Mouse (Mus musculus) CH12.LX (cell line): ENCODE measurements around the gene Babam2. TPM values are rescaled to one million over a fixed set of nuclear protein-coding genes. Genes with fewer than 3 reads are reported as not detected.

Experiments
- DNase-seq: peaks from one replicate; pipeline ENCODE4 v3.0.0-alpha.2; 2013; ENCODE audit errors: extremely low read depth
- H3K27ac ChIP-seq: 2 replicates; pipeline ENCODE4 v1.5.1; 2012; ENCODE audit warnings: low read depth, mild to moderate bottlenecking, control low read depth, moderate library complexity; ENCODE audit not compliant: insufficient read depth
- H3K27me3 ChIP-seq: replicated peaks from 2 replicates; pipeline ENCODE3; 2012; ENCODE audit warnings: inconsistent platforms
- H3K36me3 ChIP-seq, 2 experiments: replicated peaks in 1 of 2; 2 replicates each; pipeline versions ENCODE3 to v1.6.1; 2012; ENCODE audit warnings: inconsistent platforms in 1 of 2, low read length in 1 of 2, mild to moderate bottlenecking in 1 of 2, mixed read lengths in 1 of 2, moderate library complexity in 1 of 2; ENCODE audit not compliant: control insufficient read depth in 1 of 2, insufficient read depth in 1 of 2
- H3K4me1 ChIP-seq, 2 experiments: 2 replicates each; pipeline ENCODE4 v1.6.1; 2012; ENCODE audit warnings: inconsistent platforms in 1 of 2, moderate library complexity in 1 of 2; ENCODE audit not compliant: insufficient read depth in 2 of 2, control insufficient read depth in 1 of 2
- H3K4me2 ChIP-seq: 2 replicates; pipeline ENCODE4 v1.6.1; 2012; ENCODE audit warnings: low read depth, mild to moderate bottlenecking, control low read depth; ENCODE audit not compliant: poor library complexity, insufficient read depth, severe bottlenecking
- H3K4me3 ChIP-seq, 3 experiments: fragments of 150-350 bp in 1 of 3; sonication (generic) in 1 of 3; replicated peaks in 1 of 3; 2 replicates each; pipeline versions ENCODE3 to v1.5.1; 2011 to 2012; ENCODE audit warnings: low read depth in 2 of 3, low read length in 2 of 3, mild to moderate bottlenecking in 2 of 3, moderate library complexity in 2 of 3, control low read depth in 1 of 3, improper control_type of control experiment in 1 of 3, inconsistent platforms in 1 of 3, mixed read lengths in 1 of 3; ENCODE audit not compliant: poor library complexity in 1 of 3
- H3K79me2 ChIP-seq: replicated peaks from 2 replicates; pipeline ENCODE4 v1.6.1; 2012; ENCODE audit warnings: mild to moderate bottlenecking, moderate library complexity; ENCODE audit not compliant: control insufficient read depth, poor library complexity, insufficient read depth, severe bottlenecking; ENCODE audit errors: extremely low read depth
- H3K9ac ChIP-seq: 2 replicates; pipeline ENCODE4 v1.6.1; 2012; ENCODE audit warnings: low read depth, mild to moderate bottlenecking, control low read depth, moderate library complexity; ENCODE audit not compliant: insufficient read depth
- H3K9me3 ChIP-seq: replicated peaks from 2 replicates; pipeline ENCODE3; 2012; ENCODE audit warnings: low read length, inconsistent platforms, mixed read lengths
- BHLHE40 ChIP-seq: IDR thresholded peaks from 2 replicates; pipeline ENCODE4 v1.6.1; 2011; ENCODE audit warnings: mild to moderate bottlenecking, low read depth, low read length, improper control_type of control experiment
- CHD1 ChIP-seq: IDR thresholded peaks from 2 replicates; pipeline ENCODE4 v1.6.1; 2012; ENCODE audit warnings: low read depth, low read length, improper control_type of control experiment, inconsistent platforms
- CTCF ChIP-seq, 2 experiments: IDR thresholded peaks in 1 of 2; conservative IDR thresholded peaks in 1 of 2; 2 replicates each; pipeline ENCODE4 v1.5.1; 2011 to 2012; ENCODE audit warnings: low read depth in 2 of 2, low read length in 2 of 2, improper control_type of control experiment in 1 of 2, inconsistent platforms in 1 of 2, mild to moderate bottlenecking in 1 of 2, moderate library complexity in 1 of 2
- ELF1 ChIP-seq: IDR thresholded peaks from 2 replicates; pipeline ENCODE4 v1.6.1; 2014; ENCODE audit warnings: low read depth, mild to moderate bottlenecking, inconsistent platforms, low read length, improper control_type of control experiment
- ETS1 ChIP-seq: conservative IDR thresholded peaks from 2 replicates; pipeline ENCODE4 v1.6.1; 2012; ENCODE audit warnings: low read depth, mild to moderate bottlenecking, inconsistent platforms, low read length, improper control_type of control experiment, moderate library complexity
- IRF4 ChIP-seq: IDR thresholded peaks from 2 replicates; pipeline ENCODE4 v1.6.1; 2014; ENCODE audit warnings: low read depth, mild to moderate bottlenecking, inconsistent platforms, low read length, improper control_type of control experiment
- JUN ChIP-seq: IDR thresholded peaks from 2 replicates; pipeline ENCODE4 v1.6.1; 2011; ENCODE audit warnings: low read depth, mild to moderate bottlenecking, low read length, improper control_type of control experiment, moderate library complexity; ENCODE audit not compliant: insufficient read depth
- KAT2A ChIP-seq: IDR thresholded peaks from 2 replicates; pipeline ENCODE4 v1.6.1; 2012; ENCODE audit warnings: low read length, improper control_type of control experiment, inconsistent platforms; ENCODE audit not compliant: insufficient replicate concordance
- MAX ChIP-seq: IDR thresholded peaks from 2 replicates; pipeline ENCODE4 v1.6.1; 2011; ENCODE audit warnings: low read length, improper control_type of control experiment
- MAZ ChIP-seq: IDR thresholded peaks from 2 replicates; pipeline ENCODE4 v1.6.1; 2012; ENCODE audit warnings: low read depth, mild to moderate bottlenecking, inconsistent platforms, low read length, improper control_type of control experiment, moderate library complexity
- NRF1 ChIP-seq: IDR thresholded peaks from 2 replicates; pipeline ENCODE4 v1.6.1; 2014; ENCODE audit warnings: low read depth, mild to moderate bottlenecking, inconsistent platforms, low read length, improper control_type of control experiment, moderate library complexity
- POLR2A ChIP-seq: IDR thresholded peaks from 2 replicates; pipeline ENCODE4 v1.6.1; 2011; ENCODE audit warnings: low read depth, mild to moderate bottlenecking, improper control_type of control experiment, low read length
- POLR2AphosphoS2 ChIP-seq: IDR thresholded peaks from 2 replicates; pipeline ENCODE4 v1.6.1; 2011; ENCODE audit warnings: low read depth, low read length, improper control_type of control experiment
- RCOR1 ChIP-seq: conservative IDR thresholded peaks from 2 replicates; pipeline ENCODE4 v1.6.1; 2012; ENCODE audit warnings: low read depth, mild to moderate bottlenecking, inconsistent platforms, low read length, improper control_type of control experiment
- SIN3A ChIP-seq: IDR thresholded peaks from 2 replicates; pipeline ENCODE4 v1.6.1; 2012; ENCODE audit warnings: low read length, improper control_type of control experiment, inconsistent platforms
- SMC3 ChIP-seq: IDR thresholded peaks from 2 replicates; pipeline ENCODE4 v1.6.1; 2011; ENCODE audit warnings: low read depth, low read length, improper control_type of control experiment
- TBP ChIP-seq: conservative IDR thresholded peaks from 2 replicates; pipeline ENCODE4 v1.6.1; 2011; ENCODE audit warnings: low read depth, low read length, improper control_type of control experiment
- TCF12 ChIP-seq: IDR thresholded peaks from 2 replicates; pipeline ENCODE4 v1.6.1; 2014; ENCODE audit warnings: low read depth, mild to moderate bottlenecking, inconsistent platforms, low read length, improper control_type of control experiment
- USF1 ChIP-seq: IDR thresholded peaks from 2 replicates; pipeline ENCODE4 v1.6.1; 2014; ENCODE audit warnings: low read depth, mild to moderate bottlenecking, inconsistent platforms, low read length, improper control_type of control experiment
- USF2 ChIP-seq: conservative IDR thresholded peaks from 2 replicates; pipeline ENCODE4 v1.6.1; 2011; ENCODE audit warnings: low read depth, low read length, improper control_type of control experiment
- ZC3H11A ChIP-seq: IDR thresholded peaks from 2 replicates; pipeline ENCODE4 v1.6.1; 2012; ENCODE audit warnings: low read depth, mild to moderate bottlenecking, inconsistent platforms, low read length, improper control_type of control experiment
- ZKSCAN1 ChIP-seq: IDR thresholded peaks from 2 replicates; pipeline ENCODE4 v1.6.1; 2012; ENCODE audit warnings: low read depth, inconsistent platforms, low read length, improper control_type of control experiment, borderline replicate concordance
- ZMIZ1 ChIP-seq: IDR thresholded peaks from 2 replicates; pipeline ENCODE4 v1.6.1; 2012; ENCODE audit warnings: low read depth, mild to moderate bottlenecking, inconsistent platforms, low read length, improper control_type of control experiment
- ZNF384 ChIP-seq: IDR thresholded peaks from 2 replicates; pipeline ENCODE4 v1.6.1; 2012; ENCODE audit warnings: low read depth, low read length, improper control_type of control experiment, inconsistent platforms
- dilution Hi-C: fragments of 300-500 bp; cut with MboI; formaldehyde crosslinking; loops from 2 replicates; pipeline ENCODE4 v1.14.3; 2020; ENCODE audit warnings: low sequenced_read_pairs; ENCODE audit not compliant: extremely low pct_unique_long_range_greater_than_20kb, extremely low pct_ligation_motif_present
- in situ Hi-C: fragments of 300-500 bp; cut with MboI; formaldehyde crosslinking; loops from 3 replicates; pipeline ENCODE4 v1.14.3; 2019; ENCODE audit warnings: low sequenced_read_pairs, low pct_ligation_motif_present, low pct_unique_long_range_greater_than_20kb, mixed read lengths
- polyA plus RNA-seq: library from polyadenylated mRNA; unstranded; fragments of >175 nt; gene quantifications from 2 replicates; pipeline ENCODE4 v1.2.1, GENCODE M21; 2012; ENCODE audit warnings: low read depth; ENCODE audit not compliant: insufficient read length
- total RNA-seq, 2 experiments: library from RNA; depleted of rRNA; stranded (reverse); fragments of 300-350 nt in 1 of 2; fragments of >200 nt in 1 of 2; gene quantifications; 2 replicates each; pipeline ENCODE4 v1.2.3; 2012 to 2014

Babam2 gene
- total and polyA plus RNA-seq, 3 experiments: 38.2 to 78.0 (median 39.8) TPM

GRCm38 (mm10) chr5:31687972-31688371, 9.5 kb upstream of the Babam2 start:
- H3K4me3 ChIP-seq: no peak overlapping the region
- H3K4me1 ChIP-seq: no peaks in the 10 kb centered on the region
- no peak overlapping the region for H3K9ac ChIP-seq
- no peaks in the 10 kb centered on the region for H3K79me2 ChIP-seq
- dilution Hi-C loops: no loop called here
- TF ChIP-seq MAZ (no peak), POLR2AphosphoS2 (no peak), ETS1 (no peak), JUN (no peak), ZC3H11A (no peak), ELF1 (no peak), USF1 (no peak), USF2 (no peak)
- in situ Hi-C loops: no loop called here
- no peak overlapping the region for H3K27ac ChIP-seq
- H3K27me3 ChIP-seq: no peaks in the 10 kb centered on the region
- H3K36me3 ChIP-seq: no peaks in the 10 kb centered on the region
- H3K4me2 ChIP-seq: no peak overlapping the region
- no peaks in the 10 kb centered on the region for H3K9me3 ChIP-seq
- DNase-seq: no peak

GRCm38 (mm10) chr5:31693191-31693590, 4.3 kb upstream of the Babam2 start:
- H3K9ac ChIP-seq: no peak overlapping the region
- H3K4me3 ChIP-seq: no peak overlapping the region
- peaks cover 0 to 8% of the 10 kb centered on the region in 2 experiments; a peak in 2 of 4 replicates for H3K4me1 ChIP-seq
- H3K36me3 ChIP-seq: peaks cover 0 to 3% of the 10 kb centered on the region in 2 experiments
- no peaks in the 10 kb centered on the region for H3K27me3 ChIP-seq
- H3K9me3 ChIP-seq: no peaks in the 10 kb centered on the region
- DNase-seq: no peak
- dilution Hi-C loops: no loop called here
- TF ChIP-seq IRF4 (no peak), ZKSCAN1 (no peak), TBP (no peak), CHD1 (no peak), SMC3 (no peak), POLR2A (no peak), NRF1 (no peak), TCF12 (no peak), ZMIZ1 (no peak), USF1 (no peak), CTCF (conservative IDR thresholded peaks at IDR 0.05 in 1 of 2, IDR thresholded peaks at IDR 0.05 in 1 of 2; ENCODE audit: low read depth in 2 of 2, low read length in 2 of 2) (no peak), MAZ (no peak), KAT2A (no peak), RCOR1 (no peak), ELF1 (no peak), SIN3A (no peak), BHLHE40 (no peak), ZNF384 (no peak), POLR2AphosphoS2 (no peak), MAX (no peak)
- no peaks in the 10 kb centered on the region for H3K79me2 ChIP-seq
- no peak overlapping the region for H3K27ac ChIP-seq
- in situ Hi-C loops: loop anchor here (10.0 kb wide), 1 partner anchor 442 kb away; the partner anchor contains the start of gene Fosl2
- no peak overlapping the region for H3K4me2 ChIP-seq
